ENCODE assay signal across 8 mouse cellular contexts in the genomic region with DNA sequence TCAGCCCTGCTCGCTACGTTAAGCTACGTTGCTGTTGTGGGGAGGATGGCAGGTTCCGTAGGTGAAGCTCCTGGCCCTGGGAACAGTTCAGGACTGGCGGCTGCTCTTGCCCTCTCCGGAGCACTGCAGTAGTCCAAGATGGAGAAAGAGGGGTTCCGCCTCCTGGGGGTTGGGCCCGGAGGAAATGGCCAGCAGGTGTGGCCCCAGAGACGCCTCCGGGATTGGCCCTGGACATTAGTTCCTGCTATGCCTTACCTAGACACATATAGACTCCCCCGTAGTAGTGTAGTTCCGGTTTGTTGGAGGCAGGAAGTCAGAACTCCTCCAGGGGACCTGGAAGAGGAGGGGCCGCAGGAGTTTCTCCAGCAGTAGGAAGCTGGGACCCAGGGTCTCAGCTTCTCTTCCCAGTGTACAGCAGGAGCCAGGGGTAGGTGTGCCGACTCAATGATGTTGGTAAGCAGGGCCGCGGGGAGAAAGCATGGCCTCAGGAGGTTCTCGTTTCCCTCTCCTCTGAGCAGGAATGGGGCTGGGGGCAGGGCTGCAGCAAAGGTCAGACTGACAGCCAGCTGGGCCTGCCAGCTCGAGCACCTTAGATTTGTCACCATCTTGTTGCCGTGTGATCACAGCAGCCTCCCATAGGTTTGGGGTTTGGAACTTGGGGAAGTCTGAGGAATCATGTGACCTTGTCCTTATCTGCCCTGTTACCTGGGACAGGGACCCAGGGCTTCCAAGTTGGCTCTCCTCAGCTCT. TPM values are rescaled to one million over a fixed set of nuclear protein-coding genes. Genes with fewer than 3 reads are reported as not detected.
DNase-seq lines count a peak whose midpoint lies in the region; ATAC-seq lines count a peak whose summit lies in the region.

No protein-coding gene starts in this region.

- ATAC-seq in heart, embryonic 13.5 days (ENCODE audit: extremely low read depth, insufficient number of reproducible peaks, low FRiP score, low TSS enrichment), result no peak
- ATAC-seq in activated CD4-positive, CD25-positive, alpha-beta regulatory T cell, adult 4 months, result peak; percentile 55
- ATAC-seq in intestine, embryonic 14.5 days (replicated peaks; ENCODE audit: low FRiP score, low TSS enrichment, low read depth), result peak; percentile 36; the same call in 1 of the 2 replicates

- H3K9me3 ChIP-seq in heart, embryonic 13.5 days, result no peaks in the 10 kb centered on the region
- H3K9me3 ChIP-seq in intestine, embryonic 14.5 days (ENCODE audit: control insufficient read depth, low read length), result no peaks in the 10 kb centered on the region

- peak overlapping the region; percentile 64 for H3K4me2 ChIP-seq in heart, embryonic 13.5 days
- peak overlapping the region; percentile 34 for H3K4me2 ChIP-seq in intestine, embryonic 14.5 days (ENCODE audit: low read length)

- H3K27me3 ChIP-seq in heart, embryonic 13.5 days (replicated peaks), result no peaks in the 10 kb centered on the region
- H3K27me3 ChIP-seq in intestine, embryonic 14.5 days (replicated peaks; ENCODE audit: control insufficient read depth, insufficient read depth, low read length), result no peaks in the 10 kb centered on the region

- H3K4me3 ChIP-seq in heart, embryonic 13.5 days, result no peak overlapping the region
- peak overlapping the region; percentile 10 for H3K4me3 ChIP-seq in intestine, embryonic 14.5 days (ENCODE audit: low read depth, low read length)

- peak overlapping the region; percentile 91 for H3K27ac ChIP-seq in heart, embryonic 13.5 days (replicated peaks)
- H3K27ac ChIP-seq in intestine, embryonic 14.5 days (ENCODE audit: low read depth), result peak overlapping the region; percentile 77

- H3K4me1 ChIP-seq in heart, embryonic 13.5 days, result peaks cover 52% of the 10 kb centered on the region
- peaks cover 34% of the 10 kb centered on the region for H3K4me1 ChIP-seq in intestine, embryonic 14.5 days (replicated peaks; ENCODE audit: control insufficient read depth, insufficient read depth, low read length)

- H3K36me3 ChIP-seq in heart, embryonic 13.5 days, result peaks cover 37% of the 10 kb centered on the region
- H3K36me3 ChIP-seq in intestine, embryonic 14.5 days (ENCODE audit: control insufficient read depth, insufficient read depth, low read length), result peaks cover 31% of the 10 kb centered on the region

- DNase-seq in heart, postnatal 14 days, result no peak
- no peak for DNase-seq in intestine, embryonic 14.5 days (ENCODE audit: low spot score)
- peak; percentile 82 for DNase-seq in lung, postnatal 36 days
- no peak for DNase-seq in cerebellum, postnatal 10 days
- no peak for DNase-seq in right cerebral cortex, postnatal 14 days
- DNase-seq in adrenal gland, adult 8-10 months, result no peak

- WGBS in heart, embryonic 13.5 days, result 55% methylated on average over 19 of the region's 19 CpGs
- 41% methylated on average over 19 of the region's 19 CpGs for WGBS in intestine, embryonic 14.5 days

- intact Hi-C loops in heart, postnatal 14 days (cut with DNase I), result no loop called here

- peak overlapping the region; percentile 61 for H3K9ac ChIP-seq in heart, embryonic 13.5 days
- peak overlapping the region; percentile 29; the same call in 1 of the 2 replicates for H3K9ac ChIP-seq in intestine, embryonic 14.5 days (ENCODE audit: low read length)

RNA-seq across cellular contexts. Expression of gene Rplp0, which starts 16.5 kb away (rescaled TPM):
- 1,009 and 1,125 TPM in 2 replicates for polyA plus RNA-seq in heart, embryonic 13.5 days (2015; fragmentation: Nextera tagmentation; extraction: Ambion mirVana)
- 100 to 1,000 TPM; 645 to 715 TPM for total RNA-seq in heart, postnatal 14 days (2021)
- polyA plus RNA-seq in activated CD4-positive, CD25-positive, alpha-beta regulatory T cell, adult 4 months (2017; shearing (Covaris generic)), result 1,000 to 10,000 TPM; 4,414 to 4,537 TPM
- polyA plus RNA-seq in intestine, embryonic 14.5 days (2014; fragmentation: Nextera tagmentation; extraction: Ambion mirVana), result 2,116 and 2,150 TPM in 2 replicates
- 100 to 1,000 TPM; 682 to 769 (median 720) TPM for total RNA-seq in adrenal gland, adult 8-10 months (2022)

RNA-seq across cellular contexts. Expression of gene Gcn1l1, which starts 22.2 kb away (rescaled TPM):
- 24.6 and 26.7 TPM in 2 replicates for polyA plus RNA-seq in heart, embryonic 13.5 days (2015; fragmentation: Nextera tagmentation; extraction: Ambion mirVana)
- total RNA-seq in heart, postnatal 14 days (2021), result 10 to 100 TPM; 45.1 to 46.6 TPM
- 10 to 100 TPM; 22.2 to 30.6 TPM for polyA plus RNA-seq in activated CD4-positive, CD25-positive, alpha-beta regulatory T cell, adult 4 months (2017; shearing (Covaris generic))
- 43.6 and 44.8 TPM in 2 replicates for polyA plus RNA-seq in intestine, embryonic 14.5 days (2014; fragmentation: Nextera tagmentation; extraction: Ambion mirVana)
- 10 to 100 TPM; 69.2 to 98.2 (median 77.7) TPM for total RNA-seq in adrenal gland, adult 8-10 months (2022)

RNA-seq across cellular contexts. Expression of gene Pxn, which starts 36.3 kb away (rescaled TPM):
- polyA plus RNA-seq in heart, embryonic 13.5 days (2015; fragmentation: Nextera tagmentation; extraction: Ambion mirVana), result 29.7 and 31.7 TPM in 2 replicates
- 10 to 100 TPM; 52.4 to 54.2 TPM for total RNA-seq in heart, postnatal 14 days (2021)
- polyA plus RNA-seq in activated CD4-positive, CD25-positive, alpha-beta regulatory T cell, adult 4 months (2017; shearing (Covaris generic)), result 10 to 100 TPM; 14.5 to 21.0 TPM
- polyA plus RNA-seq in intestine, embryonic 14.5 days (2014; fragmentation: Nextera tagmentation; extraction: Ambion mirVana), result 16.8 and 19.3 TPM in 2 replicates
- total RNA-seq in adrenal gland, adult 8-10 months (2022), result 10 to 100 TPM; 32.1 to 64.5 (median 44.8) TPM

RNA-seq across cellular contexts. Expression of gene Sirt4, which starts 58.3 kb away (rescaled TPM):
- 18.9 and 19.8 TPM in 2 replicates for polyA plus RNA-seq in heart, embryonic 13.5 days (2015; fragmentation: Nextera tagmentation; extraction: Ambion mirVana)
- 10 to 100 TPM; 17.9 to 18.7 TPM for total RNA-seq in heart, postnatal 14 days (2021)
- 10 to 100 TPM; 10.4 to 14.9 TPM for polyA plus RNA-seq in activated CD4-positive, CD25-positive, alpha-beta regulatory T cell, adult 4 months (2017; shearing (Covaris generic))
- polyA plus RNA-seq in intestine, embryonic 14.5 days (2014; fragmentation: Nextera tagmentation; extraction: Ambion mirVana), result 15.2 and 21.5 TPM in 2 replicates
- 10 to 100 TPM; 24.6 to 53.8 (median 41.2) TPM for total RNA-seq in adrenal gland, adult 8-10 months (2022)
